Mouse (Mus musculus): ENCODE data around the gene Siah1a. TPM values are rescaled to one million over a fixed set of nuclear protein-coding genes. Genes with fewer than 3 reads are reported as not detected.
A peak's percentile ranks its signal among the peaks of the same experiment; 100 is the strongest.

Siah1a gene
- total RNA-seq, 2 experiments from 2014 or later = 9.6 to 10.8 TPM

- intact Hi-C loops (cut with DNase I) = no loop called here
- DNase-seq = peak; percentile 94
These were observed 254 bp upstream of the Siah1a start for GRCm38 (mm10) chr8:86745935-86746441.

GRCm38 (mm10) chr8:86744313-86745220, 1.2 kb downstream of the Siah1a start:
- DNase-seq = no peak
- intact Hi-C loops (cut with DNase I) = no loop called here

- intact Hi-C loops (cut with DNase I) = no loop called here
These were observed 3.0 kb downstream of the Siah1a start for GRCm38 (mm10) chr8:86742605-86743345.

GRCm38 (mm10) chr8:86741627-86742026, 4.1 kb downstream of the Siah1a start:
- intact Hi-C loops (cut with DNase I) = no loop called here
- no peak for DNase-seq

More at GRCm38 (mm10) chr8:86742605-86743345, 3.0 kb downstream of the Siah1a start:
- DNase-seq = no peak

GRCm38 (mm10) chr8:86740899-86741298, 4.8 kb downstream of the Siah1a start:
- no peak for DNase-seq
- intact Hi-C loops (cut with DNase I) = no loop called here

GRCm38 (mm10) chr8:86735446-86736111, 10.2 kb downstream of the Siah1a start:
- intact Hi-C loops (cut with DNase I) = no loop called here
- DNase-seq = no peak

- intact Hi-C loops (cut with DNase I) = no loop called here
- no peak for DNase-seq
These were observed 10.8 kb downstream of the Siah1a start for GRCm38 (mm10) chr8:86734954-86735353.

- no peak for DNase-seq
These were observed 11.6 kb downstream of the Siah1a start for GRCm38 (mm10) chr8:86734171-86734570.

GRCm38 (mm10) chr8:86730860-86731259, 14.9 kb downstream of the Siah1a start:
- no peak for DNase-seq
- intact Hi-C loops (cut with DNase I) = no loop called here

More at GRCm38 (mm10) chr8:86734171-86734570, 11.6 kb downstream of the Siah1a start:
- intact Hi-C loops (cut with DNase I) = no loop called here

GRCm38 (mm10) chr8:86730303-86730702, 15.4 kb downstream of the Siah1a start:
- DNase-seq = no peak
- intact Hi-C loops (cut with DNase I) = no loop called here

GRCm38 (mm10) chr8:86728224-86728950, 17.3 kb downstream of the Siah1a start:
- intact Hi-C loops (cut with DNase I) = no loop called here
- no peak for DNase-seq

GRCm38 (mm10) chr8:86726959-86727358, 18.8 kb downstream of the Siah1a start:
- no peak for DNase-seq
- intact Hi-C loops (cut with DNase I) = no loop called here

- no peak for DNase-seq
- intact Hi-C loops (cut with DNase I) = no loop called here
These were observed 24.2 kb downstream of the Siah1a start for GRCm38 (mm10) chr8:86721490-86721889.

- DNase-seq = no peak
- intact Hi-C loops (cut with DNase I) = no loop called here
These were observed 24.8 kb downstream of the Siah1a start for GRCm38 (mm10) chr8:86720756-86721459.

GRCm38 (mm10) chr8:86719368-86719767, 26.4 kb downstream of the Siah1a start:
- intact Hi-C loops (cut with DNase I) = no loop called here
- no peak for DNase-seq

- intact Hi-C loops (cut with DNase I) = no loop called here
- no peak for DNase-seq
These were observed 27.3 kb downstream of the Siah1a start for GRCm38 (mm10) chr8:86718332-86718994.

GRCm38 (mm10) chr8:86713407-86714188, 32.1 kb downstream of the Siah1a start:
- no peak for DNase-seq
- intact Hi-C loops (cut with DNase I) = no loop called here

- no peak for DNase-seq
- intact Hi-C loops (cut with DNase I) = no loop called here
These were observed 33.1 kb downstream of the Siah1a start for GRCm38 (mm10) chr8:86712594-86712993.
